Mouse (Mus musculus) gastrocnemius, postnatal 14 days (tissue): ENCODE results near the gene Cpeb2. TPM values are rescaled to one million over a fixed set of nuclear protein-coding genes. Genes with fewer than 3 reads are reported as not detected.

Source experiments
- DNase-seq: peaks from one replicate; pipeline ENCODE4 v3.0.0; 2021; ENCODE audit warnings: mixed read lengths
- intact Hi-C: fragments of 180-260 bp; cut with DNase I; formaldehyde crosslinking; loops from one replicate; pipeline ENCODE4 v1.15.1; 2025; ENCODE audit warnings: low total_unique reads
- long read RNA-seq, 2 experiments: library from polyadenylated mRNA; stranded (forward); transcript quantifications; one replicate each; pipeline ENCODE4 v2.0.0; 2021
- total RNA-seq, 2 experiments: library from RNA; stranded (reverse); gene quantifications; 2 replicates each; pipeline ENCODE4 v1.2.3; 2021

Cpeb2 gene
- total RNA-seq, result 1 to 10 TPM; 4.1 to 5.0 TPM
- long read RNA-seq, experiment 1, full-length matches to known transcripts, result 1 of 2 reads
- long read RNA-seq, experiment 1, partial matches to known transcripts, result 0 of 2 reads
- long read RNA-seq, experiment 1, other reads (novel, unspliced or antisense), result 1 of 2 reads
- long read RNA-seq, experiment 2, partial matches to known transcripts, result 0 of 1 reads
- long read RNA-seq, experiment 2, other reads (novel, unspliced or antisense), result 1 of 1 reads

DNA sequence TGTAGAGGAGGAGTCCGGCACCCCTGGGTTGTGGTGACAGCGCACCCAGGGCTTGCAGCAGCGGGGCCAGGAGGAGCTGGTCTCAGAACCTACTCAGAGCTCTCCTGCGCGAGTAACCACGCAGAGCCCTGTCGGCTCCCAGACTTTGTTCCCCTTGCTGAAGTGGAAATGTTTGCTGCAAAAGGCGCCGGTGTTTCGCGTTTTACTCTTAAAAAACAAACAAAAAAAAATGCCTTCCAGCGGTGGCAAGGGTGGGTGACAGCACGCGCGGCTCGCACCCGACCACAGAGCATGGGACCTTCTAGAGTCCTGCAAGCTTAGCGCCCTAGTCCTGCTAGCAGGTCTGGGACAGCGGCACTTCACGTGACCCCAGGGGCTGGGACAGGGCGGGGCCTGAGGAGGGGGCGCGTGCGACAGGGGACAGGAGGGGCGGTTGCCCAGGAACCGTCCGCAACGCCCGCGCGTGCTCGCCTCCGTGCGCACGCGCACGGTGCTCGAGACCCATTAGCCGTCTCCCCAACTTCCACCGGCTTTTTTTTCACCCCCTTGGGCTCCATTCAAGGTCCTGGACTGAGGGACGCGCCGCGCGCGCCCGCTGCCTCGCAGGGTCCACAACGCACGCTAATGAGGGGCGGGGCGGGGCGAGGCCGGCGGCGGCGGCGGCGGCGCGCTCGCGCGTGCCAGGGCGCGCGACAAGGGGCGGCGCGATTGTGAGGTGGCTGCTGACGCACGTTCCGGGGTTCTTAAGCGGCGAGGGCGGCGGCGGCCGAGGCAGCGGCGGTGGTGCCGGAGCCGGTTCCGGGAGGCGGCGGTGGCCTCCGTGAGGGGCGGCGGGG is at the start of gene Cpeb2:
Gene Cpeb2 (plus strand): TSS at position 691 of the 836 bp plus-strand sequence.
- intact Hi-C loops, result loop anchor here (10.0 kb wide), 1 partner anchor 122 kb away; no protein-coding TSS in a partner anchor
- peak; percentile 91 for DNase-seq

DNA sequence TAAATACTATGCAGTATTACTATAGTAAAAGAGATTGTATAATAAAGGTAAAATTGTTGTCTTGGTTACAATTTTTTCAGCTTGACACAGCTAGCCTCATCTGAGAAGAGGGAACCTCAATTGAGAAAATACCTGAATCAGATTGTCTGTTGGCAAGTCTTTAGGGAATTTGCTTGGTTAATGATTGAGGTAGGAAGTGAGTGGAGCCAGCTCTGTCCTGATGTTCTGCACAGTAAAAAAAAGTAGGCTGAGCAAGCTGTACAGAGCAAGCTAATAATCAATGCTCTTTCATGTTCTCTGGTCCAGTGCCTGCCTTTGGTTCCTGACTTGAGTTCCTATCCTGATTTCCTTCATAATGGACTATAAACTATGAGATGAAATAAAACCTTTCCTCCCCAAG is 49.4 kb upstream of the Cpeb2 start:
- intact Hi-C loops, result no loop called here

DNA sequence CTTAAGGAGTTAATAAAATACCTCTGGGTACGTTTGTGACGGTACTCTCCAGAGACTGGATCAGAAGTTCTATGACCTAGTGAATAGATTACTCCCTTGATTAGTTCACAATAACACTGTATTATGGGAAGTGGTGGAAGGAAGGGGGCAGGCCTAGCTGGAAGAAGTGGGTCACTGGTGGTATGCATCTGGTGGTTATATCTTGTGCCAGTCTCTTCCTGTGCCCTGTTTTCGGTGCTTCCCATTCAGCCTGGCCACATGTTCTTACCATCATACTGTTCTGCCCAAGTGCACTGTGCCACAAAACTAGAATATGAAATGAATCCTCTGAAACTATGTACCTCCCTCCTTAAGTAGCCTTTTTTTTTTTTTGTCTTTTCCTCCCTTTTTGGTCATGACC is 48.1 kb upstream of the Cpeb2 start:
- intact Hi-C loops, result no loop called here
- DNase-seq, result no peak

More for the DNA sequence above, 49.4 kb upstream of the Cpeb2 start:
- DNase-seq, result no peak

DNA sequence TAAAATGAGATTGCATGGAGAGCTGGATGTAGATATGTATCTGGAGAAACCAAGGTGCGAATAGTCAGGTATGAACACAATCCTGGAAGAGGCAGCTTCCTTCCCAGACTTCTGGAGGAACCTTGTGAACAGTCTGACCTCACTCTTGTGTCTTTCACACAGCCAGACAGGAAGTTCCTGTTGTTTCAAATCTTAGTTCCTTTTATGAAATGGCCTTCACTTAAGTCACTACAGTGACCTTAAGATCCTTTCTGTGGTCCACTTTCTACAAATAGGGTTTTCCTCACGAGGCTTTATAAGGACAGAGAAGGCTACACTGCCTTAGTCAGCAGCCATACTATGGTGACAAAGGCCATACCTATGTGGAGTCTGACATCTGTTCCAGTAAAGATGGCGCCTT is 47.5 kb upstream of the Cpeb2 start:
- no peak for DNase-seq
- intact Hi-C loops, result no loop called here

DNA sequence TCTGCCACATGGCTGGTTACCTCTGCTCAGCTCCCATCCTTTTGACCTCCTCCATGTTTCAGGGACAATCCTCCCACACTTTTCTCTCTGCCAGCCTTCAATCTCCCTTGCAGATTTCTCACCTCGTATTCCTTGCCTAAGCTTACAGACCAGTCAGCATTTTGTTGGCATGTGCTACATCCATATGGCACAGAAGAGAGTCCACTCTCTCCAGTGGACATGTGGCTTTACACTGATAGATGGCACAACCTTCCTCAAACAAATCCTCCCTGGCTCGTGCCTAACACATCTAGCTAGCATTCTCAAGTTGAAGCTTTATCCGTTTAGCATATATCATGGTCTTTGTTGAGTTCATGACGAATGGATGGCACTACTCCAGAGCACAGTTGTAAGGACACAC is 32.3 kb upstream of the Cpeb2 start:
- intact Hi-C loops, result no loop called here
- DNase-seq, result no peak

DNA sequence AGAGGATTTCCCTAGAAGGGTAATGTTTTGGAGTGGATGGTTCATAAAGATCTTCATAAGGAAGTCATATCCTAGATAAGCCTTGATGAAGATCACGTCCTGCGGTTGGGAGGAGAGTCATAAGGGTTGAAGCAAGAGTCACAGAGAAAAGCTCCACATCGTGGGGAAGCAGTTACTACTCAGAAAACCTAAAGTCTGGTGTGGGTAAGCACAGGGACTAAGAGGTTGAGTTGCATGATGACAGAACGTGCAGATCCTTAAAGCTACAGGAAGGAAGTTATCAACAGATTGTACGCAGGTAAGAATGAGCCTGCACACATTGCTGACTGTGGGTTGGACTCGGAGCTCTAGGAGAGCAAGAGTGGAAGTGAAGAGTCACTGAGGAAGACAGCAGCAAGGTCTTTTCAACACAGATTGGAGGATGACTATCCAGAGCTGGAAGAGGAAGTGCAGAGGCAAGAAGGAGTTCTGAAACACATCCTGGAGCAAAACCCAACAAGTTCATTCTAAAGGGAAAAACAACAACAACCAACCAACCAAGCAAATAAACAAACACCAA is 26.4 kb upstream of the Cpeb2 start:
- intact Hi-C loops, result no loop called here
- DNase-seq, result no peak

DNA sequence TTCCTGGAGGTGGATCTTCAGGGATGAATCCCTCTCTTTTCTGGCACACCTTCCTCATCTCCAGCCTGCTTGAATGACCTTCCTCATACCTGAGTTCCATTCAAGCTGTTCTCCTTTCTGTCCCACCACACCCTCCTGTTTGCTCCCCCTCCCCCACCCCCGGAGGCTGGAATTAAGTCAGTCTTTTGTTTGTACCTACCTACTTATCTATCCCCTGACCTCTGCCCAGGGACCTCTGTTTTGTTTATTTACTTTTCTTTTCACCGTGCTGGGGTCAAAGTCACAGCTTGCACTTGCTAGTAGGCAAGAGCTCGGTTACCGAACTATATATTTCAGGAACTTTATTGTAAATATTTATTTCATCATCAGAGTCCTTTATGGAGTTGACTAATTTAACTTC is 15.5 kb upstream of the Cpeb2 start:
- no peak for DNase-seq
- intact Hi-C loops, result no loop called here

DNA sequence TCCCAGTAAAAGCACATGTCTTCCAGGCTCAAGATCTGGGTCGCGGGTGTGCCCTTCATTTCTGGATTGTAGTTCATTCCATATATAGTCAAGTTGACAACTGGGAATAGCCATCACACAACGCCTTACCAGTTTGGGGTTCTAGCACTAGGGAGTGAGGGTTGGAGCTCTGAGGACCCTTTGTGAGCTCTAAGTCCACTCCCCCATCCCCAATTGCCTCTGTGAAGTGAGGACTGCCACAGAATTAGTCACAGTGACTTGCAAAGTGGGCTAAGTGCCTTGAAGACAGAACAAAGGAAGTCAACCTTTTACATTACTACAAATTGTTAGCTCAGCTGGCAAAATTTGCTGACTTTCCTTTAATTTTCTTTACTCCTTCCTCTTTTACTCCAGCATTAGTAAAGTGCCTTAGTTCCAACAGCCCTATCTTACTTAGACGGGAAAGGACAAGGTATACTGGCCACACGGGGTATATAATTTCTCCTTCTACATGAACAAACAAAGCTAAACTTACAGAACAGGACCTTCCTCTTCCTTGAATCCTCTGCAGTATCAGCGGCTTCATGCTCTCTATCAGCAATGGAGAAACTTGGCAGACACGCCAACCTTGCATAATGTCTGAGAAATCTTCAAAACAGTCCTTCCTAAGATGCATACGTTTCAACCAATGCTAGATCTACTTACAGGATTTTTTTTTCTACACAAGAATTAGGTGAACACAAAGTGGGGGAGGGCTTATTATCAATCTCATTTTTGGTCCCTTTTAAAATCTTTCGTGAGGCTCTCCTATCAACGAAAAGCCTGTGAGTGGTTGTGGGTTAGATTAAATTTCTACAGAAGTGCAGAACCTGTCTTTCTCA is 14.8 kb upstream of the Cpeb2 start:
- intact Hi-C loops, result no loop called here

DNA sequence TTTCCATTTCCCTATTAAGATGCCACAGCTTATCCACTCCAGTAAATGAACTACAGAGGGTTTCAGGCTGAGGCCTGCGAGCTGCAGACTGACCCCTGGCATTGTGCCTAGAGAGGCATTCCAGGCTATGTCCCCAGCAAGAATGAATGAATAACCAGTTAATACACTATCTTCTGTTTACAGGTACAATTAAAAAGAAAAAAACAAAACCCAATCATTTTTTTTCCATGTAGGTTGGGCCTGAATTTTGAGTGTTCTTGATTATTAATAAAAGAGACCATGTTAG is 14.2 kb upstream of the Cpeb2 start:
- no peak for DNase-seq
- intact Hi-C loops, result no loop called here

More for the DNA sequence above, 14.8 kb upstream of the Cpeb2 start:
- no peak for DNase-seq

DNA sequence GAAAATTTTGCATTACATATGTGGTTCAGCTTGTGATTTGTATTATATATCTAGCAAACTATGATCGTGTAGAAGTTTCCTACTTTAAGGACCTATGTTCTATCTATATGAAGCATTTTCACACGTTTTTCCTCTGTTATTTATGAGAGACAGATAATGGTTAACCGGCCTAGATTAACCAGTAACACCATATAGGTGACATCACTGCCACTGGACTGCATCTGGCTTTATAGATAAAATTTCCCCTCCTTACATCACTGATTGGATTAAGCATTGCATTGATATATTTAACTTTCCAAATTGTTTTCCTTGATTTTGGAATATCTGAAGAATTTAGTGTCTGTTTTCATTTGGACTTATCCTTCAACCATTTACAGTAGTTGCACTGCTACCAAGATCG is 9.6 kb upstream of the Cpeb2 start:
- intact Hi-C loops, result no loop called here
- DNase-seq, result no peak

DNA sequence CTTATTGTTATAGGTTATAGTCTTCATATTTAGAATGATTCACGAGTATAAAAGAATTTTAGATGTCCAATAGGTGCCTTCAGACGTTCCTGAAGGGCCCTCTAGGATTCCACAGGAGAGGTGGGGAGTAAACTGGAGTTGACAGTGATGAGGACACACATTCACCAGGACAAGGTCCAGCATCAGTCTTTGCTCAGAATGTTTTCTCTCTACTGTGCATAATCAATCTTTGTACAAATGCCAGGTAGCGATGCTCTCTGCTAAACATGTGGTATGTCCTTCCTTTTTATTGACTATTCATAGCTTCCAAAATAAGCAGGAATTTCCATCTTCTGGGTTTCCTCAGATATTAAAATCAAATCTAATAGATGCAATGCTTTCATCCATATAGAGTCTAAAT is 8.7 kb upstream of the Cpeb2 start:
- intact Hi-C loops, result no loop called here
- no peak for DNase-seq

DNA sequence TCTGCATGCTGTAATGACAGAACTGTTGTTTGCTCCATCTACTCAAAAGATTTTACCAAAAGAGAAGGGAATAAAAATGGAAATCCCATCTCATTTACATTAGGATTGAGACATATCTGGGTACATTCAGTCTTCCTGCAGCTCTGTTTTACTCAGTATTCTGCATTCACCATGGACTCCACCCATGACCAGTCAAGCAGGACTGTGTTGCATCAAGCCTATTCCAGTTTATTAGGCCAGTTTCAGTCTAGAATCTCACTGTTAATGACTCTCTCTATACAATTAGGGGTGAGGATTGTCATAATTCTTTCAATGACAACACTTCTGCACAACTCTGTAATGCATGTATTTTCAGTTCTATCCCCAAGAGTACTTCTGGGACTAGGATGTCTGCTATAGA is 6.8 kb upstream of the Cpeb2 start:
- intact Hi-C loops, result no loop called here
- no peak for DNase-seq

DNA sequence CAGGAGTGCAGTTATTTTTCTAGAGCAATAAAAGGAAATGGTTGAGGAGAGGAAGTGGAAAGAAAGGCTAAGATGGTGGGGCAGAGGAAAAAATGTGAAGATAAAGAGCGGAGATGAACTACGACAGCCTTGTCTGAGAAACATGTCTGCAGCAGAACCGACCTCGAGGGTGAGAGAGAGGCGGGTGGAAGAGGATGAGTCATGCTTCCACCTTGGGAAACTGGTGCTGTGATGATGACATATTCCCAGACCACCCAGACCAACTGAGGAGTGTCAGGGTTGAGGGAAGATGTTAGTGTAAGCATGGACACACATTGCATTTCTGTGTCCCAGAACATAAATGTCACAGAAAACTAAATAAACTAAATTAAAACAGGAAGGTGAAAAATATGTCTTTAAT is 5.4 kb upstream of the Cpeb2 start:
- no peak for DNase-seq
- intact Hi-C loops, result no loop called here

DNA sequence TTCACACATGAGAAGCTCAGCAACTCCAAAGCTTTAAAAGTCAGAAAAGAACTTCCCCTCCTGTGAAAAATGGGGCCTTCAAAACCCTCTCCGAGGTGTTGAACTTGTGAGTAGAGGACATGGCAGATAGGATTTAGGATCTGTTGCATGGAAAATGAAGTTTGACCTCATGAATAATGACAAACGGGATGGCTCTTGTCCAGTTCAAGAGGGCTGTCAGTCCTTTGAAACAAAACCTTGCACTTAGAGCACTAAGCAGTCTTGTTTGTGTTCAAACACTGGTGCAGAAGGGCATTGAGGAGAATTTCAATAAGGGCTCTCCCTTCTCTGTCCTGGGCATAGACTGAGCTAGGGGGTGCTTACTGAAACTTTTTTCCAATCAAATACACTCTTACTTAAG is 1.9 kb upstream of the Cpeb2 start:
- no peak for DNase-seq
- intact Hi-C loops, result loop anchor here (10.0 kb wide), 1 partner anchor 124 kb away; no protein-coding TSS in a partner anchor

DNA sequence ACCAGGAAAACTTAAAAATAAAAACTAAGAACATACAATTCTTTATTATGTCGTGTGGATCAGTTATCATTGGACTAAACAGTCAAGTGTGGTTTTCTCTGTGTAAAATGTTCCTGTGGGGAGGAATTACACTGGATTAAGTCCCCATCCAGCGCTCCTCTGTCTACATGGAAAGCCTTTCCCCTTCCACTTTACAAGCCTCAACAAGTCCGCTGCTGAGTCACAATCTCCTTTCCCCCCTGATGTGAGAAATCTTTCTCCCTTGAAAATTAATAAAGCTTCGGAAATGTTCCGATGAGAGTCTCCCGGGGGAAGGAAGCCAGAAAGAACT is 856 bp upstream of the Cpeb2 start:
- intact Hi-C loops, result loop anchor here (10.0 kb wide), 1 partner anchor 123 kb away; no protein-coding TSS in a partner anchor
- DNase-seq, result no peak

DNA sequence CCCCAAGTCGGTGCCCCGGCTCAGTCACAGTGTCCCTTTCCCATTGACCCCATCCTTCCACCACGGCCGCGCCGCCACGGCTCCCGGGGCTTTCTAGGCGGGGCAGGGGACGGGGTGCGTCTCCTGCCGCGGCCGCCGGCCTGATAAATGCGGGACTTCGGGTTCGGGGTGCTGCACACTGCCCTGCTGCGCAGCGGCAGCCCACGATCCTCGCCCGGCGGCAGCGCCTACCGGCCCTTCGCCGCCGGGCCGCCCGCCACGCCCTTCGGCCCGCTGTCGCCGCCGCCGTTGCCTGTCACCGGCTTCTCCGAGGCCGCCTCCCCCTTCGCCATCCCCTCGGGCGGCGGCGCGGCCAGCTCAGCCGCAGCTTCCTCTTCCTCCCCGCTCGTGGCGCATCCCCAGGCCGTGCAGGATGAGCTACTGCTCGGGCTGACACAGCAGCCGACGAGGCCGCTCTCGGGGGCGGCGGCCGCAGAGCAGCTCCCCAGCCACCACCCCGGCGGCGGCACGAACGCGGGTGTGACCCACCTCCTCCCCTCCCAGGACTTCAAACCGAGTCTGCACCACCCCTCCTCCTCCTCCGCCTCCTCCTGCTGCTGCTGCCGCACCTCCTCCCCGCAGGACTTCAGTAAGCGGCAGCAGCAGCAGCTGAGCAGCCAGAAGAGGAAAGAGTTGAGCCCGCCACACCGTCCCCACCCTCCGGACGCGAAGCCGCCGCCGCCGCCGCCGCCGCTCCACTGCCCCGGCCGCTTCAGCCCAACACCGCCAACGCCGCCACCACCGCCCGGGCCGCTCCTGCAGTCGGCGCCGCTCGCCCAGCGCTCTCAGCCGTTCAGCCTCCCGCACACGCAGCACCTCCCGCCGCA is 579 bp downstream of the Cpeb2 start:
- DNase-seq, result peak; percentile 72
- intact Hi-C loops, result loop anchor here (10.0 kb wide), 1 partner anchor 121 kb away; no protein-coding TSS in a partner anchor

DNA sequence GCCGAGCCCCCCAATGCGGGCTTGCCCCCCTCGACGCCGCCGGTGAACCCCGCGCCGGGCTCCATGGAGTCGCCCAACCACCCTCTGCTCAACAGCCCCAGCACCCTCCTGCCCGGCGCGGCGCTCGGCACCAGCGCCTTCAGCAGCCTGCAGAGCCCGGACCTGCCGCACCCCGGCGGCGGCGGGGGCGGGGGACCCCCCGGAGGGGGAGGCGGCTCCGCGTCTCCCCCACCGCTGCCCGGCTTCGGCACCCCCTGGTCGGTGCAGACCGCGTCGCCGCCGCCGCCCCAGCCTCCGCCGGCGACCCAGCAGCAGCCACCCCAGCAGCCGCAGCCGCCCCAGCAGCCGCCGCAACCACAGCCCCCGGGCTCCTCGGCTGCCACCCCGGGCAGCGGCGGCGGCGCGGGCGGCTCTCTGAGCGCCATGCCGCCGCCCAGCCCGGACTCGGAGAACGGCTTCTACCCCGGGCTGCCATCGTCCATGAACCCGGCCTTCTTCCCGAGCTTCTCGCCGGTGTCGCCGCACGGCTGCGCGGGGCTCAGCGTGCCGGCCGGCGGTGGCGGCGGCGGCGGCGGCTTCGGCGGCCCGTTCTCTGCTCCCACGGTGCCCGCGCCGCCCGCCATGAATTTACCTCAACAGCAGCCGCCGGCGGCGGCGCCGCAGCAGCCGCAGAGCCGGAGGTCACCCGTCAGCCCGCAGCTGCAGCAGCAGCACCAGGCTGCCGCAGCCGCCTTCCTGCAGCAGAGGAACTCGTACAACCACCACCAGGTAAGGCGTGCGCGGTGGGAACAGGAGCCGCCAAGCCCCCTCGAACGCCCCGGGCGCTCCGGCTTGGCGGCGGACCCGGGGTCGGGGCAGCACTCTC is 1.6 kb downstream of the Cpeb2 start:
- intact Hi-C loops, result loop anchor here (10.0 kb wide), 1 partner anchor 120 kb away; no protein-coding TSS in a partner anchor

DNA sequence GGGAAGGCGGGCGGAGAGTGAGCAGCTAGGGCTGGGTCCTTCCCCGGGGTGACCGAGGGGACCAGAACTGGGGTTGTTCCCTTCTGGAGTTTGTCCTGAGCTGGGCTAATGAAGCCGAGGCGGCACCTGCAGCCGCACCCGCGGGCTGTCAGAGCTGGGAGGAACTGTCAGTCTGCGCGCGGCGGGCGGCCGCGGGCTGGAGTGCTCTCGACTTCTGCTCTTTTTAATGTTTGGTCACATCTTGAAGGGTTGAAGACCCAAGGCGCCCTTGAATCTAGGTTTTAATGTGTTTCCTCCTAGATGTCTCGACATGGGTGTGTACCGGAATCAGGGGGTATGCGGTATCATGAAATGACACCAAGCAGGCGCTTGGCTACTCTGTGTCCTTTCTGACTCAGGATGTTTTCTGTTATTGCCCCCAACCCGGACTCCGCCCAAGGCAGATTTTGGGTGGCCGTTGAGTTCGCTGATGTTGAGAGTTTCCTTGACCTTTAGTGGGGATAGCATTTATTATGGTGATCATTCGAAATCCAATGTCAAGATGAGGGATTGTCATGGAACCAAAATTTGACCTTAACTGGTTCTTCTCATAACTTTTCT is 2.3 kb downstream of the Cpeb2 start:
- intact Hi-C loops, result loop anchor here (10.0 kb wide), 1 partner anchor 120 kb away; no protein-coding TSS in a partner anchor

More for the DNA sequence above, 1.6 kb downstream of the Cpeb2 start:
- DNase-seq, result peak; percentile 26

More for the DNA sequence above, 2.3 kb downstream of the Cpeb2 start:
- peak; percentile 10 for DNase-seq
